Mouse (Mus musculus): ENCODE data around the gene Tspan32.

Tspan32 gene

GRCm38 (mm10) chr7:143007599-143008369 is 2.9 kb downstream of the Tspan32 start:
- DNase-seq (ENCODE audit: low spot score in 2 of 2), result peak; percentile 97 to 100

DNA sequence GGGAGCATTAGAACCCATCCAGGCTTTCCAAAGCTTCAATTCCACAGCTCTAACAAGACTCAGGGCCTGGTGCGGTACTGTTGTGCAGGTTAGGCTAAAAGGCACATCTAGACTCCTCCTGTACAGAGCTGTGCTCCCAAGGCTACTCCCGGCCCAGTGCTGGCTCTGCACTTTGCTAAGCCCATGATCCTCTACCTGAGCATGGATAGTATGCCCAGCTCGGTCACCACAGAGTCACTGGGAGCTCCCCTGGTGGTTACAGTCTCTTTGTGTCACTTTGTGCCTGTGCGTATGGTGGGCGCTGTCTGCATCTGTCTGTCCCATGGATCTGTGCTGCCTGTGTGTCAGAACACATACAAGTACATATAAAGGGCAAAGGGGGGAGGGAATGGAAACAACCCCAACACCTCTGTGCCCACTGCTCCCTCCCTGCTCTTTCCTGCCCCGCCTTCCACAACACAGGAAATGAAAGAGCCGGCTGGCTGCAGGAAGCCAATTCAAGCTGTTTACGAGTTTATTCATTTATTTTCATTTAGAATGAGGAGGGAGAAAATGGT is 3.6 kb downstream of the Tspan32 start:
- DNase-seq (ENCODE audit: low spot score in 2 of 2), result peak; percentile 38 to 77

GRCm38 (mm10) chr7:143008996-143009665 is 4.3 kb downstream of the Tspan32 start:
- no peak for DNase-seq (ENCODE audit: low spot score in 2 of 2)

GRCm38 (mm10) chr7:143009996-143010395 is 5.2 kb downstream of the Tspan32 start:
- DNase-seq (ENCODE audit: low spot score in 2 of 2), result no peak

DNA sequence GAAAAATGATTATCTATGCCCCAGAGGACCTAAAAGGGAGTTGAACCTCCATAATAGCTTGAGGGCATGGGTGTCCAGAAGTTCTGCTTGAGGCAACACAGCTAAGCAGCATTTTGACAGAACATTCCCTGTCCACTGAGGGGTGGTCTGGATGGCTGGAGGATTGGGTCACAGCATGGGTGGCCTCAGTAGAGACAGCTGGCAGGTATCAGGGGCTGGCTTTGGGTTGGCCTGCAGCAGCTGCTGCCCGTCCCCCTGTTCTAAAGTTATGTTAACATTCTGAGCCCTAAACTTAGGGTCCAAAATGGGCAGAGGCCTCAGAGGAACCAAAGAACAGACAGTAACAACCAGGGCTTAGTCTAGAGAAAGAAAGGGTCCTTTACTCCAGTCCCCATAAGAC is 6.4 kb downstream of the Tspan32 start:
- no peak for DNase-seq (ENCODE audit: low spot score in 2 of 2)

DNA sequence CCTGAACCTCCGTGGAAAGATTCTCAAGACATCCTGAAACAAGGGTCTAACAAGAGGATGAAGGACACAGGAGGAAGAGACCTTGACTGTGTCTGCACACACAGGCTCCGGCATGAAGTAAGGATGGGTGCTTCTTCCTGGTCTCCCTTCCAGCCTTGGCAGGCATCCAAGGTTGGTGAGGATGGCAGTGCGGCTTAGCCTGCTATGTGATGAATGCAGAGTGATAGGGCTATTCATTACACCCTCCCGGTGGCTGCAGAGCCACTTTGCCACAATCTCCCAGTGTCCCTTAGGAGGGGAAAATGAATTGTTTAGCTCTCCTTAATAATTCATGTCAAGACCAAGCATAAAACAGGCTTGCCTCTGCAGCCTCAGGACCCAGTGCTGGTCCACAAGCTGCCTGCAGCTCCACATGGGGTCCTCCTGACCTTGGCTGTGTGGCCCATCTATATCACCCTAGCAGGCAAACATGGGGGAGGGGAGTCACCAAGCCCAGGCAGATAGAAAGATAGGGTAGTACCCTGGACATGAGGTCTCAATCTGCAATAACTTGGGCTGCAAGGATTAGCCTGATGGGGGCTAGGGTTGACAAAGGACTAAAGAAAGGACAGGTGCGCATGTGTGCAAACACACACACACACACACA is 7.5 kb downstream of the Tspan32 start:
- DNase-seq (ENCODE audit: low spot score in 2 of 2), result no peak

DNA sequence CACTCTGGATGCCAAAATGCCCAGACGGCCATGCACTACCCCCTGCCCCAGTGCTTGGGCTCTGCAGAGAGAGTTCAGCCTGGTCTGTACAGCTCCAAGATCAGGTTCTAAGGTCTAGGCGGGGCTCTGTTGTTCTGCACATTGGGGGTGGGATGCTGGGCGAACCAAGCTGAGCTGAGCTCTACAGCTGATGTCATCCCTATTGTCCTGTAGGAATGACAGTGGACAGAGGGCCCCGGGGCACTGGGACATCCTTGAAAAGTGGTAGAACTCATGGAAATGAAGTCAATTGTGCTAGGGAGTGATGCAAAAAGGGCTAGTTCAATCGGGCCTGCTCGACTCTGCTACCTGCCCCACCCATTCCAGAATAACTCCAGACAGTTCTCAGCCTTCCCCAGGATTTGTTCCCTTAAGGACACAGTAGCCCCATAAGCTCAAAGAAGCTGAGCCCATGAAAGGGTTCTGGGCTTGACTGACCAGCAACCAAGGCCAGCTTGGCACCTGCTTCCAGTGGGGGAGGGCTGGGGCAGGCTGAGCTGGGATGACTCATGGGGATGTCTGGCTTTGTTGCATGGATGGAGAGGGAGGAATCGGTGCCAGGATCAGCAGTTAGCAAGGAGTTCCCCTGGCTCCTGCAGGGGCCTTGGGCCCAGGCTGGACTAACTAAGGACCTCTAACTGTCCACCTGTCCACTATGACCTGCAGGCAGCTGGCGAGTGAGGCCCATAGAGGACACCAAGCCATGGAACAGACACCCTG is 8.8 kb downstream of the Tspan32 start:
- DNase-seq (ENCODE audit: low spot score in 2 of 2), result no peak

GRCm38 (mm10) chr7:143014862-143015659 is 10.2 kb downstream of the Tspan32 start:
- no peak for DNase-seq (ENCODE audit: low spot score in 2 of 2)

GRCm38 (mm10) chr7:143015755-143016423 is 11.0 kb downstream of the Tspan32 start:
- no peak for DNase-seq (ENCODE audit: low spot score in 2 of 2)

GRCm38 (mm10) chr7:143016424-143017142 is 11.7 kb downstream of the Tspan32 start:
- peak in 1 of 2 experiments; percentile 62 for DNase-seq (ENCODE audit: low spot score in 2 of 2)

DNA sequence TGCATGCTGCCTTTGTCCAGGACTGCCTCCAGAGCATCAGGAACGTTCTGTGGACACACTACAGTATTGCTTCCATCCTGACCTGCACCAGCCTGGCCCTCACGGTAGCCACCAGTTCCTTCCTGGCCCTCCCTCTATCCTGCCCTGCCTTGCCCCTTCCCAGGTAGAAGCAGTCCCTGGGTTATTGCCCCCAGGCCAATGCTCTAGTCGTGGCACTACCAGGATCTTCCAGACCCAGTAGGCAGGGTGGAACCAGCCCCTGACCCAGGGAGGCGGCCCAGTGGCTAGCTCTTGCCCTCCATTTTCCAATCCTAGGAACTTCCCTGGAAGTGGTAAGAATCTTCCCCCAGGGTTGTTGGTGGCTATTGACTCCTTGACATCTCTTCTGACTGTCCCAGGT is 12.3 kb downstream of the Tspan32 start:
- DNase-seq (ENCODE audit: low spot score in 2 of 2), result peak in 1 of 2 experiments; percentile 61

DNA sequence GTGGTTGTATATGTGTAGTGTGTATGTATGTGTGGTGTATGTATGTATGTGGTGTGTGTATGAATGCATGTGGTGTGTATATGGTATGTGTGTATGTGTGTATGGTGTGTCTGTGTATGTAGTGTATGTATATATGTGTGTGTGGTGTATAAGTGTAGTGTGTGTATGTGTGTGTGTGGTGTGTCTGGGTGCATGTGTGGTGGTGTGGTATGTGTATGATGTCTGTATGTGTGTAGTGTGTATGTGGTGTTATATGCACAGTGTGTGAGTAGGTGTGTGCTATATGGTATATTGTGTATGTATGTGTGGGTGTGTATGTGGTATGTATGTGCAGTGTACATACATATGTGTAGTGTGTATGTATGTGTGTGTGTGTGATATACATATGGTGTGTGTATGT is 15.2 kb downstream of the Tspan32 start:
- no peak for DNase-seq (ENCODE audit: low spot score in 2 of 2)

GRCm38 (mm10) chr7:143020764-143021163 is 15.9 kb downstream of the Tspan32 start:
- no peak for DNase-seq (ENCODE audit: low spot score in 2 of 2)

GRCm38 (mm10) chr7:143021356-143022164 is 16.7 kb downstream of the Tspan32 start:
- no peak for DNase-seq (ENCODE audit: low spot score in 2 of 2)

GRCm38 (mm10) chr7:143023499-143023898 is 18.7 kb downstream of the Tspan32 start:
- DNase-seq (ENCODE audit: low spot score in 2 of 2), result no peak

DNA sequence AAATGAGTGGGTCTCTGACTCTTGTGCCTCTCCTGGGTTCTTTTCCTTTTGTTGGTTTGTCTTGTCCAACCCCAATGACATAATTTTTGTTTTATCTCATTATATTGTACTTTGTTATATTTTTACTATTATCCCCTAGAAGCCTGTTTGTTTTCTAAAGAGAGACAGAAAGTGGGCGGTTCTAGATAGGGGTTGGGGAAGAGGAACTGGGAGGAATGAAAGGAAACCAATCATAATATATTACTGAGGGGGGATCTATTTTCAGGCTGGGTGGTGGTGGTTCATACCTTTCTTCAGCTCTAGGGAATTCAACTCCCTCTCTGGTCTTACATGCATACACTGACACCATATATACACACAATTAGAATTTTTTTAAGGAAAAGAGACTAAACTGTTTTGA is 19.4 kb downstream of the Tspan32 start:
- DNase-seq (ENCODE audit: low spot score in 2 of 2), result no peak

DNA sequence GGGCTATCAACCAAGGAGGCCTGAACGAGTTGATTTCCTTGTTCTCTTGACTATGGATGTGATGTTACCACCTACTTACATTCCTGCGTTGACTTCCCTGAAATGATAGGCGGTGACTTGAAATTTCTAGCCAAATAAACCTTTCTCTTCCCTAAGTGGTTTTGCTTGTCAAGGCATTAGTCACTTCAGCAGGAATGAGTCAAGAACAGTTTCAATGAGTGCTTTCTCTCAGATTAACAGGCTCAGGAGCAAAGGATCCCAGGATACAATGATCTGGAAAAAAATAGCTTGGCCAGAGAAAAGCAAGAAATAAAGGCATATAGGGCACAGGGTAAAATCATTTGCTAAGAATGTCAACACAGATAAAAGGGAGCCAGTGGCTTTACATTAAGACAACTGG is 20.6 kb downstream of the Tspan32 start:
- no peak for DNase-seq (ENCODE audit: low spot score in 2 of 2)

DNA sequence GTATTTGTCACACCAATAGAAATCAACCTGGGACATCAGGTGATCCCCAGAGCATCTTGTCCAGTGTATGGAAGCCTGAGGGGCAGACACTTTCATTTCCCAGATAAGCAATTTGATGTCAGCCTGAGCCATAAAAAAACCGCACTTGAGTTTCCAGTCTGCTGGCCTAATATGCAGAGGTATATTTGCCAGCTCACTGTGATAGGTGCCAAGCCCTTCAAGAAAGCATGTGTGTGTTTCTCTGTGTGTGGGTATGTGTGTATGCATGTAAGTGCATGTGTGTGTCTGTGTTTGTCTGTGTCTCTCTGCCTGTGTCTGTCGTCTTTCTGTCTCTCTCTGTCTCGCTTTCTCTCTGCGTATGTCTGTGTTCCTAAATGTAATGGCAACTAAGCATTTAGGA is 22.4 kb downstream of the Tspan32 start:
- DNase-seq (ENCODE audit: low spot score in 2 of 2), result no peak

GRCm38 (mm10) chr7:143031816-143032215 is 27.0 kb downstream of the Tspan32 start:
- no peak for DNase-seq (ENCODE audit: low spot score in 2 of 2)

All from spleen, postnatal 4 days (tissue).